Mouse (Mus musculus) liver, embryonic 13.5 days (tissue): ENCODE data around the gene Tspyl1. TPM values are rescaled to one million over a fixed set of nuclear protein-coding genes. Genes with fewer than 3 reads are reported as not detected.

Experiments
- ATAC-seq: fragments of 200-750 bp; cut with Nextera tagmentation; 2 replicates; pipeline ENCODE4 v1.8.0; 2017; ENCODE audit warnings: low read depth, mild to moderate bottlenecking, moderate number of reproducible peaks, moderate library complexity
- DNase-seq: peaks from one replicate; pipeline ENCODE4 v3.0.0; 2022
- H3K27ac ChIP-seq: fragments of 300-500 bp; sonication (generic); 2 replicates; pipeline ENCODE4 v1.5.1; 2015; ENCODE audit warnings: moderate library complexity, mild to moderate bottlenecking, inconsistent platforms
- H3K27me3 ChIP-seq: fragments of 300-500 bp; sonication (generic); 2 replicates; pipeline ENCODE4 v1.6.1; 2015; ENCODE audit warnings: mild to moderate bottlenecking, inconsistent platforms
- H3K36me3 ChIP-seq: fragments of 300-500 bp; sonication (generic); 2 replicates; pipeline ENCODE4 v1.6.1; 2015; ENCODE audit warnings: mild to moderate bottlenecking, inconsistent platforms
- H3K4me1 ChIP-seq: fragments of 300-500 bp; sonication (generic); replicated peaks from 2 replicates; pipeline ENCODE4 v1.6.1; 2015; ENCODE audit warnings: inconsistent platforms
- H3K4me2 ChIP-seq: fragments of 300-500 bp; sonication (generic); 2 replicates; pipeline ENCODE4 v1.6.1; 2015; ENCODE audit warnings: inconsistent platforms, mild to moderate bottlenecking, moderate library complexity
- H3K4me3 ChIP-seq: fragments of 300-500 bp; sonication (generic); replicated peaks from 2 replicates; pipeline ENCODE4 v1.5.1; 2015; ENCODE audit warnings: mild to moderate bottlenecking, inconsistent platforms
- H3K9ac ChIP-seq: fragments of 300-500 bp; sonication (generic); 2 replicates; pipeline ENCODE4 v1.6.1; 2015; ENCODE audit warnings: mild to moderate bottlenecking, inconsistent platforms
- H3K9me3 ChIP-seq: fragments of 300-500 bp; sonication (generic); replicated peaks from 2 replicates; pipeline ENCODE4 v1.6.1; 2016; ENCODE audit warnings: inconsistent platforms
- WGBS: fragments of 180-500 bp; shearing (Covaris S2); methylation state at CpG from one replicate; pipeline ENCODE4 v1.1.7; 2015; ENCODE audit not compliant: insufficient replicate concordance; 5-methylcytosine and 5-hydroxymethylcytosine counted together
- polyA plus RNA-seq: library from polyadenylated mRNA; unstranded; fragments of >200 nt; fragmentation: Nextera tagmentation; extraction: Ambion mirVana; gene quantifications from 2 replicates; pipeline ENCODE4 v1.2.1, GENCODE M21; 2015

Tspyl1 gene
- polyA plus RNA-seq, 1 experiment from 2014 or later: 29.0 TPM

GRCm38 (mm10) chr10:34309915-34310685, 28.1 kb downstream of the Tspyl1 start:
- DNase-seq (no peak), ATAC-seq (no peak)
- WGBS: 55% methylated on average over 9 of the region's 9 CpGs
- H3K9me3 ChIP-seq: no peaks in the 10 kb centered on the region
- H3K4me3 ChIP-seq: no peak overlapping the region
- no peak overlapping the region for H3K27ac ChIP-seq
- no peaks in the 10 kb centered on the region for H3K27me3 ChIP-seq
- H3K4me2 ChIP-seq: no peak overlapping the region
- no peak overlapping the region for H3K9ac ChIP-seq
- H3K4me1 ChIP-seq: no peaks in the 10 kb centered on the region
- no peaks in the 10 kb centered on the region for H3K36me3 ChIP-seq

- H3K4me3 ChIP-seq: no peak overlapping the region
- DNase-seq (no peak), ATAC-seq (no peak)
- H3K4me2 ChIP-seq: no peak overlapping the region
- H3K9me3 ChIP-seq: no peaks in the 10 kb centered on the region
- H3K9ac ChIP-seq: no peak overlapping the region
- H3K36me3 ChIP-seq: no peaks in the 10 kb centered on the region
- no peaks in the 10 kb centered on the region for H3K27me3 ChIP-seq
- H3K27ac ChIP-seq: no peak overlapping the region
- H3K4me1 ChIP-seq: peaks cover 4% of the 10 kb centered on the region
- WGBS: 64% methylated on average over 3 of the region's 3 CpGs
Measured at GRCm38 (mm10) chr10:34312536-34312935, 30.5 kb downstream of the Tspyl1 start.

- WGBS: 13% methylated on average over 3 of the region's 3 CpGs
- no peaks in the 10 kb centered on the region for H3K36me3 ChIP-seq
Measured at GRCm38 (mm10) chr10:34316571-34317216, 34.7 kb downstream of the Tspyl1 start.

GRCm38 (mm10) chr10:34317217-34317606, 35.2 kb downstream of the Tspyl1 start:
- no peak for ATAC-seq
- Histone ChIP-seq H3K27me3 (no peaks in the 10 kb centered on the region), H3K4me1 (peaks cover 4% of the 10 kb centered on the region), H3K27ac (no peak overlapping the region), H3K4me2 (no peak overlapping the region), H3K9ac (no peak overlapping the region), H3K36me3 (no peaks in the 10 kb centered on the region), H3K4me3 (no peak overlapping the region), H3K9me3 (no peaks in the 10 kb centered on the region)
- no peak for DNase-seq
- WGBS: 56% methylated on average over 2 of the region's 2 CpGs

More at GRCm38 (mm10) chr10:34316571-34317216, 34.7 kb downstream of the Tspyl1 start:
- Histone ChIP-seq H3K4me1 (peaks cover 4% of the 10 kb centered on the region), H3K9ac (no peak overlapping the region), H3K27me3 (no peaks in the 10 kb centered on the region), H3K4me2 (no peak overlapping the region), H3K4me3 (no peak overlapping the region), H3K9me3 (no peaks in the 10 kb centered on the region), H3K27ac (no peak overlapping the region)
- peak; percentile 29; the same call in 1 of the 2 replicates for ATAC-seq
- DNase-seq: no peak

- Histone ChIP-seq H3K9ac (no peak overlapping the region), H3K27me3 (no peaks in the 10 kb centered on the region), H3K4me3 (no peak overlapping the region), H3K4me1 (peaks cover 4% of the 10 kb centered on the region), H3K36me3 (no peaks in the 10 kb centered on the region), H3K9me3 (no peaks in the 10 kb centered on the region), H3K4me2 (no peak overlapping the region), H3K27ac (no peak overlapping the region)
- 66% methylated on average over 2 of the region's 2 CpGs for WGBS
- DNase-seq (no peak), ATAC-seq (no peak)
Measured at GRCm38 (mm10) chr10:34320809-34321208, 38.8 kb downstream of the Tspyl1 start.

- H3K27ac ChIP-seq: no peak overlapping the region
- no peak for ATAC-seq
- H3K36me3 ChIP-seq: no peaks in the 10 kb centered on the region
- no peak overlapping the region for H3K4me3 ChIP-seq
- no peak overlapping the region for H3K4me2 ChIP-seq
- no peaks in the 10 kb centered on the region for H3K27me3 ChIP-seq
- 24% methylated on average over 4 of the region's 4 CpGs for WGBS
- no peak for DNase-seq
- H3K9me3 ChIP-seq: no peaks in the 10 kb centered on the region
- H3K9ac ChIP-seq: no peak overlapping the region
- no peaks in the 10 kb centered on the region for H3K4me1 ChIP-seq
Measured at GRCm38 (mm10) chr10:34326701-34327100, 44.7 kb downstream of the Tspyl1 start.

GRCm38 (mm10) chr10:34327144-34327543, 45.2 kb downstream of the Tspyl1 start:
- Histone ChIP-seq H3K4me1 (no peaks in the 10 kb centered on the region), H3K27ac (no peak overlapping the region), H3K27me3 (no peaks in the 10 kb centered on the region), H3K4me2 (no peak overlapping the region), H3K9ac (no peak overlapping the region), H3K9me3 (no peaks in the 10 kb centered on the region), H3K4me3 (no peak overlapping the region), H3K36me3 (no peaks in the 10 kb centered on the region)
- no peak for ATAC-seq
- no peak for DNase-seq
- WGBS: 54% methylated on average over 5 of the region's 5 CpGs

GRCm38 (mm10) chr10:34328310-34328709, 46.3 kb downstream of the Tspyl1 start:
- Histone ChIP-seq H3K9me3 (no peaks in the 10 kb centered on the region), H3K9ac (no peak overlapping the region), H3K27ac (no peak overlapping the region), H3K4me2 (no peak overlapping the region), H3K4me1 (no peaks in the 10 kb centered on the region), H3K36me3 (no peaks in the 10 kb centered on the region), H3K27me3 (no peaks in the 10 kb centered on the region), H3K4me3 (no peak overlapping the region)
- ATAC-seq: no peak
- WGBS: 4% methylated on average over 2 of the region's 2 CpGs
- DNase-seq: no peak

Other genes starting within 250 kb of the Tspyl1 start
- gene Trappc3l, start 244.6 kb upstream of the Tspyl1 start, polyA plus RNA-seq: not detected in 2 replicates
- not detected in 2 replicates for gene Calhm4, start 237.9 kb upstream of the Tspyl1 start, polyA plus RNA-seq
- 0.02 and 0.05 TPM in 2 replicates for gene Calhm5, start 185.7 kb upstream of the Tspyl1 start, polyA plus RNA-seq
- gene Calhm6, start 154.2 kb upstream of the Tspyl1 start, polyA plus RNA-seq: 1.4 and 1.6 TPM in 2 replicates
- gene Dse, start 74.5 kb upstream of the Tspyl1 start, polyA plus RNA-seq: 6.0 and 7.9 TPM in 2 replicates
- 0.82 and 0.99 TPM in 2 replicates for gene Tspyl4, start 15.3 kb downstream of the Tspyl1 start, polyA plus RNA-seq
- gene Col10a1, start 107.8 kb downstream of the Tspyl1 start, polyA plus RNA-seq: 0.05 and 0.07 TPM in 2 replicates
- 9.7 and 10.9 TPM in 2 replicates for gene Nt5dc1, start 136.4 kb downstream of the Tspyl1 start, polyA plus RNA-seq
- 1.1 and 1.3 TPM in 2 replicates for gene Frk, start 201.2 kb downstream of the Tspyl1 start, polyA plus RNA-seq